Mouse (Mus musculus): ENCODE results near the gene Arhgap17.

Gene Arhgap17

DNA sequence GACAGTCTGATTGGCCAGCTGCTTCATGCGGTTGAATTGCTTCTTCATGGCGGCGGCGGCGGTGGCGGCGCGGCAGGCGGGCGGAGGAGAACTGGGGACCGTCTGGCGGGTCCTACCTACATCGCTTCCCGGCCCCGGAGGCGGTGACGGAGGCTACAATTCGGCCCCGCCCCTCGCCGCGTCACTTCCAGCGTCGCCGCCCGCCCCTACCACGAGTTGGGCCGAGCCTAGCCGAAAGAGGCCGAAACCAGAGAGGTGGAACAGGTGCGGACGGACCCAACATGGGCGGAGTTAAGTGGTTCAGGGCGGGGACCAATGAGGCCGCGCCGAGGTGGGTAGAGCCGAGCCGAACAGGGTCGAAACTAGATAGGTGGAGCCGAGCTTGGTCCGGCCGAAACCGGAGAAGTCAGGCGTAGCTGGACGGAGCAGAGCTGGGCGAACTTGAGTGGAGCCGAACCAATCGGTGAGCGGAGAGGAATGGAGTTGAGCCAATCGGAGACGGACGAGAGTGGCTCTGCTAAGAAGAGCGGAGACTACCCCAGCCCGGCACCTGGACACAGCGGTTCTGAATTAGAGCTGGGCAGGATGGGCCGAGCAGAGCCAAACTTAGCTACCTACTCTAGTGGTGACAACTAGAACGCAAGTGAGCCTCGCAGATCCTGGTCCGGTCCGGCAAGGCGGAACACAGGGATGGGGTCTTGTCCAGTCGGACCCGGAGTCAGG lies at the start of gene Arhgap17, which contains the start of gene Lcmt1:
Gene Arhgap17 (minus strand): TSS at position 157 of the 723 bp plus-strand sequence.
Gene Lcmt1 (plus strand): TSS at position 26 of the 723 bp plus-strand sequence.
- DNase-seq (ENCODE audit: low read depth): peak; percentile 97

DNA sequence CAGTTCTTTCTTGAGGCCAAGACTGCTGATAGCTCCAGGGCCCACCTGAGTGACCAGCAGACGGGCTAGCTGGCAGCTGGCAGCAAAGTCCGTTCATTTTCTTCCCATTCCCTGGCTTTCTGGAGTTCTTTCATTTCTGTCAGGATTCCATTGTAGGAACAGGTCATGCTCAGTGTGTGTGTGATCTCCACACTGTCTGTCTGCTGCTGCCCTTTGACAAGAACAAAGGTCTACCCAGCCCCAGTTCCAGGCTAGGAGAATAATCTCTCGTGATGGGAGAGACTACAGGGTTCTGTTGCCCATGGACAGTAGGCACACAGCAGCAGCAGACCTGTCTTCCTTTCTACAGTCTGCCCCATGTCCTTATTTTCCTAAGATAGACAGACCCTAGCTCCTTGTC lies 47.9 kb upstream of the Arhgap17 start:
- DNase-seq (ENCODE audit: low read depth): no peak

DNA sequence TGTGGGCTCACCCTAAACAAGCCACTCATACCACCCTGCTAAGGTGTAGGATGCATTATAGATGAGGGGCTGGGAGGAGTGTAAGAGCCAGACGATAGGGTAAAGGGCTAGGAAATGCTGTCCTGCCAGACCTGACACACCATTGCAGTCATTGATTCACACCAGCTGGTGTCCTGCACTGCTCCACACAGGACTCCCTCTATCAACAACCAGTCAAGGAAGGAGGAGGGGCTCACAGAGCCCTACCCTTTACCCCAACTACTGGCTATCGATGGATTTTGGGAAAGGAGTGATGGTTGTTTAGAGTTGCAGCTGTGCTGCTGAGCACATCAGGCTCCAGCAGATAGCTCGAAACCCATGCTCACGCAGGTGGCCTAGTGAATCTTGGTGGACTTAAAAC lies 47.1 kb upstream of the Arhgap17 start:
- no peak for DNase-seq (ENCODE audit: low read depth)

DNA sequence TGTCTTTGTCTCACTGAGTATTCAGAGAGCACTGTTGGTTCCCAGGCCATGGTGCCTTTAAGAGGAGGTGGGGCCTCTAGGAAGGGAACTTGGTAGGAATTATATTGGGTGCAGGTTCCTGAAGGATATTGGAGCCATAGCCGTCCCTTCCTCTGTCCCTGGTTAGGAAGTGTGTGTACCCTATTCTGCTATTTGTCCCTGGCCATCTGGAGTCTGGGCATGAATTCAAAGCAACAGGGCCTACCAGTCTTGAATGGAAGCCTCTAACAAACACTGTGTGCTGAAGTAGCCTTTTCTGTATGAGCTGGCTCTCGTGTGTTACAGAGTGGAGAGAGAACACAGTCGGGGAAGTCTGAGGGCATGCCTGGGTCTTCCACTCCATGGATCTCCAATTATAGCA lies 42.4 kb upstream of the Arhgap17 start:
- DNase-seq (ENCODE audit: low read depth): no peak

DNA sequence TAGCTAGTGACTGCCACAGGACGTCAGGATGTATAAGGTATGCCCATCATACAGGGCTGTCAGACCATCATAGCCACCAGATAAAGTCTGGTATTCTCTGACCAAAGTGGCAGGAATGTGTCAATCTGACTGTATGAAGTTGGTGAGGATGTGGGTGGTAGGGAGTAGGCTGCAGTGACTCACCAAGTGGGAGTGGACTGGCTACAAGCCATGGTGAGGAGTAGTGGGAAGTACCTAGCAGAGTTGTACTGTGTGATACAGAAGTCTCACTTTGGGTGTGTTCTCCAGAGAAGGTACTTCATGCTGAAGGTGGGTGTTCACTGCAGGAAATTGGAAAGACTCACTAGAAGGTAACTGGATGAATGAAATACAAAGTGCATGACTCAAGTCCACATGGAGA lies 41.4 kb upstream of the Arhgap17 start:
- no peak for DNase-seq (ENCODE audit: low read depth)

DNA sequence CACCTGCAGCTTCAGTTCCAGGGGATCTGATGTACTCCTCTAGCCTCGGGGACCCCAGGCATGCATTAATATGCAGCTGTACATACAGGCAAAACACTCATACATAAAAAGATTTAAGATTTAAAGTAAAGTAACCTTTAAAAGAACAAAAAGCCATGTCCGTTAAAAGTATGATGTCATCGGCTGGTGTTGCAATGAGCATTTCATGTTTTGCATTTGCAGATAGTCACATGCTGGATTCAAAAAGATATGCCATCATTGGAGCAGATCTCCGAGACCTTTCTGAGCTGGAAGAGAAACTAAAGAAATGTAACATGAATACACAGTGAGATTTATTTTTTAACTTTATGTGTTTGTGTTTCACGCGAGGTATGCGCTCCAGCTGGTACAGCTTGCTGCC lies 40.8 kb upstream of the Arhgap17 start:
- DNase-seq (ENCODE audit: low read depth): no peak

DNA sequence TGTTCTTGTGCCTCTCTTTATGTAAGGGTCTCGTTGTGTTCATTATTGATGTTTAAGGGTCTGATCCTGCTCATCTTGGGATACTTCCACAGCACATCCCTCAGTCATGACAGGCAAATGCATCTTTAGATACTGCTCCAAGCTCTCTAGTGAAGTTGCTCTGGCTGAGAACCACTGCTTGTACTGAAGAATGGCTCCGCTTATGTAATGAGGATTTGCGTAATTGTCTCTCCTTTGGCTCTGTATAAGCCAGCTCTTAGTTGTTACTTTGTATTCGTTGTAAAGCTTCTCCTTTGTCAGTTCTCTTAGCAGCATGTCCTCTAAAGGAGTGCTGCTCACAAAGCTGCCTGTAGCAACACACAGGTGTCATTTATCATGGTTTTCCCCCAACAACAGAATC lies 37.3 kb upstream of the Arhgap17 start:
- DNase-seq (ENCODE audit: low read depth): no peak

DNA sequence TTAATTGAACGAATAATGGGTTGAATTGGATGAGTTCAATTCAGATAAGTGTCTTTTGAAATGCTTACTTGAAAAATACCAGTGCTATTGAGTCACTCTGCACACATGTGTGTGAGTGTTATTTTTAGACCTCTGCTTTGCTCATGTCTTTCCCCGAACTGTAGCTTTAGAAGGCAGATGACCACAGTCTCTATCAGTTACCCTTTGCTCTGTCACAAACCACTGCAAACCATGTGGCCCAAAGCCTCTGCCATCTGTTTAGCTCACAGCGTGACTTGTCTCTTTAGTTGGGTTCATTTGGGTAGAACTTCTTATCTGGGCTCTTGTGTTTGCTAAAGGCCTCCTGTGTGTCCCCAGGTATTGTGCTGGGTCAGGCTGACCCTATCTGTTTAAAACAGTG lies 35.9 kb upstream of the Arhgap17 start:
- DNase-seq (ENCODE audit: low read depth): peak; percentile 13

DNA sequence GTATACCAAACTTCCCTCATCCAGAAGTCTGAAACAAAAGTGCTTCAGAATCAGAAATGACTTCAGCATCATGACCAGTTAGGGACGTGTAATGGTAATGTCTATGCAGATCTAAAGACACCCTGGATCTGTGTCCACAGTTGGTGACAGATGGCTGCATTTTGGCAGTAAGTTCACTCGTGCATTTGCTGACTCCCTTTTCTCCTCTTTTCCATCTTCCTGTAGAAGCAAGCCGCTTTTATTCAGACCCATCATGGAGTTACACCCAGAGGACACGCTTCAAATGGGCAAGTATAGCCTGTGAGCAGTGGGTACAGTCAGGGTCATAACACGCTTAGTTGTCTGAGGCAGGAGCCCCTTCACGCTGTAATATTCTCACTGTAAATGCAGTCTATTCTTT lies 34.5 kb upstream of the Arhgap17 start:
- DNase-seq (ENCODE audit: low read depth): no peak

DNA sequence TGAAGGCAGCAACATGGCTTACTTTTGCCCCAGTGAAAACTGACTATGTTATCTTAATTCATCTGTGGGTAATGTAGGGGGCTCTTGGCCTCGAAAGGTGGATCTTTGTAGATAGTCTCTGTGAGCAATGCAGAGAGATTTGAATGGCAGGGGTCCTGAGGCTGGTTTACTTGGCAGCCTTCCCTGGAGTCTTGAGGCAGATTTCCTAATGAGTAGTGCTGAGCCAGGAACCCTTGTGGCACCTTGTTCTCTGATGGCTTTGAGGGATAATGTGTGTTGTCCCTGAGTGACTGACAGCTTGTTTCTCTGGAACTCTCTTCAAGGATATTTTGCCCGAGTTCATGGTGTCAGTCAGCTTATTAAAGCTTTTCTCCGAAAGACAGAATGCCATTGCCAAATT lies 31.4 kb upstream of the Arhgap17 start:
- DNase-seq (ENCODE audit: low read depth): no peak

DNA sequence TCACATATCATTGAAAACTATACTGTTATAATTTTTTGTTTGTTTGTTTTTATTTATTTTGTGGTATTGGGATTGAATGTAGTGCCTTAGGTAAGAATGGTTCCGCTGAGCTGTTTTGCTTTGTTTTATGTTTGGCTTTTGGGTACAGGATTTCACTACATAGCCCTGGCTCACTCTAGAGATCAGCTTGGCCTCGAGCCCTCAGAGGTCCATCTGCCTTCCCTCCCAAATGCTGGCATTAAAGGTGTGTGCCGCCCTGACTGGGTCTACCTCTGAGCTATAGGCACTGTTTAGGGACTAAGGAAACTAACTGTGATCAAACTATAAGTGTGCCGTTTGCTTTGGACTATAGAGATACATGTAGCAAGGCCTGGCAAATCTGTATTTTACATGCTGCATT lies 29.6 kb upstream of the Arhgap17 start:
- no peak for DNase-seq (ENCODE audit: low read depth)

DNA sequence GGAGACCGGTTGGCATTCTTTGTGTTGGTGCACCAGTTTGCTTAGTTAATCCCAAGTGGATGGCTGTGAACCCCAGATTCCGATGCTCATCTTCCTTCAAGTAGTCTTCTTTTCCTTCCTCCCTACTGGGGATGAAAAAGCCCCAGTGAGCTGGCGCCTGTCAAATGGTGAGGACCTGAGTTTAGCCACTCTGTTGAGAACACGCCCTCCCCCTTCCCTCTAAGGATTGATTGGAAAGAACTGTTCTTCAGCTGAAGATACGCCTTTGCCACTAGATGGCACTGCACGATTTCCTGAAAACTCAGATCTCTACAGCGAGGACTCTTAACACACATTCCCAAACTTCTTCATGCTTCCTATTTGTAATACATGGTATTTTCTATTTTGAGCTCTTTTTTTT lies 29.1 kb upstream of the Arhgap17 start:
- DNase-seq (ENCODE audit: low read depth): peak; percentile 52

DNA sequence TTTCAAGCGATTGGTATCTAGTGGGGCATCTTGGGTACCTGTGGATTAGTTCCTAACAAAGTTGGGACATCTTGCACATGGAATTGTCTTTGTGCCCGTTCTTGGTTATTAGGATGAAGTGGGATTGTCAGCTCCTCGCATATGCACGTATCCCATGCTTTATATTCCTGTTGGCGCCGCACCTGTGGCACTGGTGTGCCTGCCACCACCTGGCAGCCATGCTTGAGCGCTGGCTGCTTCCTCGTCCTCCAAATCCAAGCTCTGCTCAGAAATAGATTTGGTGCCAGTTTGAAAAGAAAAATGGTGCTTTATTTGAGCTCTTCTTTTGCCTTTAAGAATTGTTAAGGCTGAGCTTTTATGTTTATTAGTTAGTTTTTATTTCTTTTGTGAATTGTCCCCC lies 28.2 kb upstream of the Arhgap17 start:
- no peak for DNase-seq (ENCODE audit: low read depth)

DNA sequence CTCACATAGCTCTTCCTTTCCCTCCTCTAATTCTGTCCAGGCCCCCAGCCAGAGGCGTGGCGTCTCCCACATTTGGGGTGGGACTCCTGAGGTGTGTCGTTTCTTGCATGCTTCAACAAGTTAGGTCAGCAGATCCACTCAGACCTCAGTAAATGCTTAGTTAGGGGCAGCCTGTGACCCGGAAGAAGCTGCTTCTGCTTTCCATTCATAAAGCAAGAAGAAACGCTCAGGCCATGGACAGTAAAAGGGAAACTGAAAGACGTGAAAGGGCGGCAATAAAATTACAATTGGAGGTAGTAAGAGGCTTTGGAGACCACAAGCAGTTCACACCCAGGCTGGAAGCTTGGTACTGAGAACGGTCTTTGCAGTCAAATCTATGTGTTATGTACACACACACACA lies 27.7 kb upstream of the Arhgap17 start:
- DNase-seq (ENCODE audit: low read depth): no peak

DNA sequence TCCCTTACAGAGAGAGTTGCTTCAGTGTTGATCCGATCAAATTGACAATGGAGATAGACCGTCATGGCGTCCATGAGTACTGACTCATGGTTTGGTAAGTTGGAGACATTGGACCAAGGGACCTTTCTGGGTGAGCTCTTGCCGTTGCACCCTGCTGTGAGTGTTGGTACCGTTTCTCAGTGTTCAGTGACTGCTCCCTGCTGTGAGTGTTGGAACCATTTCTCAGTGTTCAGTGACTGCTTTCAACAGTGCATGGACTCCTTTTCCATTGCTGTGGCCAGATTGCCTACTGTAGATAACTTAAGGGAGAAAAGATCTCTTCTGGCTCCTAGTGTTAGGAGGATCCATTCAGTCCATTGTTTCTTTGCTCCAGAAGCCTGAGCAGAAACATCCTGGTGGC lies 27.2 kb upstream of the Arhgap17 start:
- no peak for DNase-seq (ENCODE audit: low read depth)

DNA sequence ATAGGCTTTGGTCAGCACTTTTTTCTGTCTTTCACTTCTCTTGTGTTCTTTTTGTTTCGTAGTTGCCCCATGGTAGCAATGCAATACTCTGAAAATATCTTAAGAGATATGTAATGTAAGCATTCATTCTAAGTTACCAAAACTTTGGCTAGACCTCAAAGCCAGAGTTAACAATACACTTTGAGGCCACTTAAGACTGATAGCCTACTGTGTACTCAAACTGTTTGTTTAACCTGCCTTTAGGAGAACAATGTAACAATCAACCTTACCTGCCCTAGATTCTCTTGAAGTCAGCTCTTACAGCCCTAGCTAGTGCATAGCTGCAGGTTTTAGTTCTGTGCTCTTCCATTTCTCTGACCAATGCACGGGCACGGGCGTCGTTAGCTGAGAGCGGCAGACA lies 24.6 kb upstream of the Arhgap17 start:
- no peak for DNase-seq (ENCODE audit: low read depth)

DNA sequence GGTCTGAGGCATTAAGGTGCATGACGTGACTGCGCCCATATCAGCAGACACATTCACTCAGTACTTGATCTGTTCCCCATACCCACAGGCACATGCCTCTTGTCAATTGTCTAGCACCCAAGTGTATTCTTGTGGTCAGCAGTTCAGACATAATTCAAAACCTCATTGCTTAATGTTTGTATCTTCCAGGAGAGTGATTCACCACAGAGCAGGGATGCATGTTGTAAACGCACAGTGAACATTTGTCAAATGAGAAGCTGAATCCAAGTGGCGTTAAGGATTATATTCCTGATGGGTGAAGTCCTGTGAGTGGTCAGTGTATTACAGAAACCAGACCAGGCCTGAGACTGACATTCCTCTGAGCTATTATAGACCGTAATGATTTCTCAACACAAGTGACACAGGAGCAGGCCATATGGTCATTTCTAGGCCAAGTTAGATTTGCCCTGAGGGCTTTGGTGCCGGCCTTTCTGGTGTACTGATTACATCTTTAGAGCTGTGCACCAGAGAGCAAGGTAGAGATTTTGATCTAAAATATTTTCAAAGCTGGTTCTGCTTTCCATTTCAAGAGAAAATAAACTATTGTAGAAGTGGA lies 20.1 kb upstream of the Arhgap17 start:
- no peak for DNase-seq (ENCODE audit: low read depth)

DNA sequence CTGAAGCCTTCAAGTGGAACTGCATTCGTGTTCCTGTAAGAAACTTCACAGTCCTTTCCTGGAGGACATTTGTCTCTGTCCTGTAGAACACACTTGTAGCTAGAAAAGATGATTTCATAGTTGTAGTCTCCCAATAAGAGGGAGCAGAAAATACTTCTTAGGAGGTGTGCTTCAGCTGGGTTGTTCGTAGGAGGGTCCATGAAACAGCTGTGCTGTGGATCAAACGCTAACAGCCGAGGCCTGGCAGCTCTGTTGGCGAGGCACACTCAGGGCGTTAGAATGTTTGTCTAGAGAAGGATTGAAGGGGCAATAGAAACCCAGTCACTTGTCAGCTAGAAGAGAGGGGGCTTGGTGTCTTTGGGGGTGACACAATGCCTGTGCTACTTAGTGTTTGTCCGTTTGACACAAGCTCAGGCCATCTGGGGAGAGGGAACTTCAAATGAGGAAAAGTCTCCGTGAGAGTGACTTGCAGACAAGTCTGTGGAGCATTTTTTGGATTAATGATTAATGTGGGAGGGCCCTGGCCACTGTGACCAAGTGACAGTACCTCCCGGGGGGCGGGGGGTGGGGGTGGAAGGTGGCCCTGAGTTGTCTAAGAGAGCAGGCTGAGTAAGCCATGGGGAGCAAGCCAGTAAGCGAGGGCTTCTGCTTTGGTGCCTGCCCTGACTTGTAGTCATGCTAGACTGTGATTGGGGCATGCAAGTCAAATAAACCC lies 16.1 kb upstream of the Arhgap17 start:
- no peak for DNase-seq (ENCODE audit: low read depth)

DNA sequence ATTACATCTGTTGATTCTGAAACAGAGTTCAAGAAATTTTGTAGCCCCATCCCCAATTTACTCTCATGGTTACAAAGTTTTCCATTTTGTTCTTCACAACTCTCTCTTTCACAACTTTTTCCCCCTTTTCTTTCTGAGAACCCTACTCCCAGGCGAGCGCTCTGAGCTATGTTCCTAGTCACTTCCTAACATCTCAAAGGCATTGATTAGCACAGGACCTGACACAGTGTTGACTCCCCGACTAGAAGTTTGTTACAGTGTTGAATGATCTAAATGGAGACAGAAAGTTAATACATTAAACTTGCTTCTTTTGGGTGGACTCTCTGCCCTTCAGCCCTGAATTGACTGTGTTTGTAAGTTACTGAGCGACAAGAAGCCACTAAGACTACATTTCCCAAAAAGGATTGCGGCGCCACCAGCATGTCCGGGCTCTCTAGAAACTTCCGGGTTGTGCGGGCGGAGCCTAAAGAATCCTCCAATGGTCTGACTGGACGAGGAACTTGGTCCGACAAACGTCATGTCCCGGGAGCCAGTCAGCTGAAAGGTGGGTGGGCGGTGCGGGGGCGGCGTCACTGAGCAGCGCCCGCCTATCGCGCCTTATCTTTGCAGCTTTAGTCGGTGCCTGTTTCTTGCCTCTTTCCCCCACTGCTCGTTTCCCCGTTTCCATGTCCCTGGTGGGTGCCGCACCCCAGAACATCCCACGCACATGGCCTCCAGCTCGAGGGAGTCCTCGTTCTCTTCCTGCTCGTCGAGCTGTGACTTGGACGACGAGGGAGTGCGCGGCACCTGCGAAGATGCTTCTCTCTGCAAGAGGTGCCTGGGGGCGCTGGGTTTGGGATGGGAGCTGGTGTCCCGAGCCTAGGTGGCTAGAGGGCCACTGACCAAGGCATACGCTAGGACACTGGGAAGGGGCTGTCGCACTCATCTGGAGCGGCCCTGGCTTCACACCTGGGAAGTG lies 8.0 kb upstream of the Arhgap17 start:
- DNase-seq (ENCODE audit: low read depth): peak; percentile 98

DNA sequence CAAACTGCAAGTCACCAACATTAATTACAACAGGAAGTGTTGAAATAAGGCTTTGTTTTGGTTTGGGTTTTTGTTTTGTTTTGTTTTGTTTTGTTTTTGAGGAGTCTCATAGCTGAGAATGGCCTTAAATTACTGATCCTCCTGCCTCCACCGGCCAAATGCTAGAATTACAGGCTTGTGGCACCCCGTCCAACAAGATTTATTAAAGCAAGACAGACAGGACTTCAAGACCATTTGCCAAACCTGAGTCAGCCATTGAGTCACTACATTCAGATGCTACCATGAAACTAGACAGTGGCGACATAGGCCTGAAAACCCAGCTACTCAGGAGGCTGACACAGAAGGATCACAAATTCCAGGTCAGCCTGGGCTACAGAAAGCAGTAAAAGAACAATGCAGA lies 1.8 kb upstream of the Arhgap17 start:
- no peak for DNase-seq (ENCODE audit: low read depth)

DNA sequence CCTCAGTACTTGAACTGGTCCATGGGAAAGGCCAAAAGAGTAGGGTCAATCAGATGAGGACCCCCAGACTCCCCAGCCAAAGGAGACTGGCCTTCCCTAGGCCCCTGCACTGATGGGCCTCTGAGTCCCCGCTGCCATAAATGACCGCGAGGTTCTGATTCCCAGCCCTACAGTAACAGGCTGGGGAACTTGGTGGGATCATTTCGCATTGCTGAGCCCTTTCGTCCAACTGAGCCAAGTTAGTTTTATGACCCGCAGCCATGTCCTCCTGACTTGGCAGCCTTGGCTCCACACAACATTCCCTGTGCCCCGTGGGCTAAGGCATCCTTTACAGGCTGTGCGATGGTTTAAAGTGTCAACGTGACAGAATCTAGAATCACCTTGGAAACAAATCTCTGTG lies 985 bp upstream of the Arhgap17 start:
- no peak for DNase-seq (ENCODE audit: low read depth)
